Mouse (Mus musculus): ENCODE measurements at regions not wholly inside any gene's neighbourhood (a gene's known extent, or its start where the extent isn't known, plus 50 kb on each side); places are given as distances from the start of the nearest gene placed in this dataset.
"Not testable (repeated sequence)": the region's sequence is repeated elsewhere in the genome, so short reads cannot be mapped to it uniquely, and the experiment has no call there.

DNA sequence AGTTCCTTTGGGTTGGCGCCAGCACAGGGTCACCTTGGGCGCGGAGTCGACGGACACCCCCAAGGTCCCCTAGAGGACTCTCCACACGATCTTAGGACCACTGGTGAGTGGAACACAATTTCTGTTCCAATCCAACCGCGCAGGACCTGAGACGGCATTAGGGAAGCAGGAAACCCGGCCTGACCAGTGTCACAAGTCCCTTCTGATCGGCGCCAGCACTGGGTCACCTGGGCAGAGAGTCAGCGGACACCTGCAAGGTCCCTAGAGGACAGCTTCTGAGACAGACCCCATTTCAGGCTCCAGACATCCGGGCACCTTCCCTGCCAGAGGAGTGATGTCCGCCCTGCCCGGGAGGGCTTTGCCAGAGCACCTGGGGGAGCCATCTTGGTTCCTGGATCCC lies 74.2 kb upstream of the Cdh13 start:
- ATAC-seq: not testable (repeated sequence)

DNA sequence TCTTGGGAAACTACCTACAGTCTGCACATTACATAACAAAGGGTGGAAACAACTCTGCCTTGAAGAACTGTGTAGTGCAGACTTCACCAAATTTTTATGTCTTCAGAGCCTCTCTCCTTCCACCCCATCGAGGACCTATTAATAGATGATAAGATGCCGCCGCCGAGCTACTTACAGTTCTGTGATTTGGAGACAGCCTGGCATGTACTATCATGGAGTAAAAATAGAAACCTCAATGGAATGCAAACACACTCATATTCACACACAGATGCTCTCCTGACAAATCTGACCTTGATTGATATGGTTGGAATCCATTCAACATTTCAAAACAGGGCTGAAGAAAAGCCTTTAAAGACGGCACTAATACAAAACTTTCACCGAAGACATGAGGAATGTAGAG lies 92.7 kb upstream of the Cdh13 start:
- no peak for ATAC-seq

DNA sequence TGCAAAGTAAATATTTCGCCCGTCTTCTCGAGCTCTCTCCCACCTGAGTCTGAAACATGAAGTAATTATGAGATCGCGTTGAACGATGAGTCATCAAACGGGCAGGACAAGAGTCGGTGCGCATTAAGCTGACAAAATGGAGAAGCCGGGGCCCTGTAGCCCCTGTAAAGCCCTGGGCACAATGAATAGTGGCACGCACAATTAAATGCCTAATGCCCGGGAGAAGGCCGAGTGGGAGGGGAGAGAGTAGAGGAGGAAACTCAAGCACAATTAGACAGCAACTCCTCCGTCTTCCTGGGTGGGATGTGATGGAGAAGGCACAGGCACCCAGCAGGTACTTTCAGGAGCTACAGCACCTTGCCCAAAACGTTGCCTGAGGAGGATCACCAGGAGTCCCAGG lies 94.3 kb upstream of the Cdh13 start:
- no peak for ATAC-seq

DNA sequence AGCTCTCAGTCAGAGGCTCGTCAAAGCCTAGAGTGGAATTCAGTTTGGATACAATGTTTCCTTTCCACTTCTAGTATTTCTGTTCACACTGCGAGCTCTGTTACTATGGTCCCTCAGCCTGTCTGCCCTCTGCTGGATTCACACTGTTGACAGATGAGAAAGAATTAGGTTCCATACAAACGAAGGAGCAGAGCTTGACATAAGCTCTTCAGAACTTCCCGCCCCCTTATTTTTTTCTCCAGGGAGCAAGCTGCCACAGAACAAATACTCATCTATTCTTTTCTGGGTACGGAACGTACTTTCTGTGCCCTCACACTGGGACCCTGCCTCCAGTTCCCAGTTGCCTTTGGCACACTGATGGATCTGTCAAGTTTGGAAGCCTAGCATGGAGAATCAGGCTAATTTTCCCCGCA lies 114.5 kb upstream of the Cdh13 start:
- no peak for ATAC-seq

DNA sequence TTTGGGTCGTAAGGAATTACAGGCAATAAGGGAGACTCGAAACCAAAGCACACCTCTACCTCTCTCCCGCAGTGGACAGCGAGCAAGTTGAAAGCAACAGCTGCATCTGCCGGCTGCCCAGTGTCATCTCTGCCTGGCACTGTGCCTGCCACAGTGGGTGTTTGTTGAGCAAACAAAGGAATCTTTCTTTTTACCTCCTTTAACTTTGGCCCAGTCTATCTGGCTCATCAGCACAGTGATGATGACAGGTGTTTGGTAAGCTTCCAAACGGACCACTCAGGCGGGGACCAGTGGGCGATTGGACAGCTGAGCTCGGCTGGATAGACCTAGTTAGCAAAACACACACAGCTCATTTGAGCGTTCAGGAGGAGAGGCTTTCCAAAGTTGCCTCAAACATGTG lies 121.4 kb upstream of the Cdh13 start:
- no peak for ATAC-seq

DNA sequence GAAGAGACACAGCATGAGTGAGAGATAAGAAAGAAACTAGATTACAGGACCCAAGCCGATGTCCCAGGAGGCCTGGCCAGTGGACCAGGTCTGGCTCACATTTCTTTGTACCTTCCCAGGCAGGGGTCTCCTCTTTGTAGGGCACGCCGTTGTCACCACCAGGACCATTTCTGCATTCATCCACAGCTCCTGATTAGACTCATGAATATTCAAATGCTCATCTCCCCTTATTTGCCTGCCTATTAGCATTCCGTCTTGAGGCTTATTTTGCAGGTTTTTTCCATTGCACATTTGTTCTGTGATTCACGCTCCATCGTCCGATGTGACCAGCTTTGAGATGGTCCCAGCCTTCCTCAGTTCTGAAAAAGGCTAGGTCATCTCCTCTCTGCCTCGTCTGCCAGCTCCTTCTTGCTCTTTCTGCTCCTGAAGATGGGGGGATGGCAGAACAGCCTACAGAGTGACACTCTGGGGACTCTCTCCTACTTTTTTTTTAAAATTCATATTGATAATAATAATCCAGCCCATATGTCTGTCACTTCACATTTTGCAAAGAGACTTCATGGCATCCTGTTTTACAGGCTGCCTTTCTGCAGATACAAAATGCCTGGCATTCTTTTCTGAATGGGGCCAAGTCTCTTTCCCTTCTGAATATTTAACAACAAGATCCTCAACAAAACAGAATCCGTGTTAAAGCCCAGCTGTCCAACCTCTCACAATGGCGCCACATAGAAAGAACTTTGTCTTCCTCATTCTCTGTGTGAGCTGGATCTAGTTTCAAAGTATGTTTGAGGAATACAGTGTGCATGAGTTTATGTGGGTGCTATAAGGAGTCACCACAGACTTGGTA lies 136.0 kb upstream of the Cdh13 start:
- no peak for ATAC-seq

DNA sequence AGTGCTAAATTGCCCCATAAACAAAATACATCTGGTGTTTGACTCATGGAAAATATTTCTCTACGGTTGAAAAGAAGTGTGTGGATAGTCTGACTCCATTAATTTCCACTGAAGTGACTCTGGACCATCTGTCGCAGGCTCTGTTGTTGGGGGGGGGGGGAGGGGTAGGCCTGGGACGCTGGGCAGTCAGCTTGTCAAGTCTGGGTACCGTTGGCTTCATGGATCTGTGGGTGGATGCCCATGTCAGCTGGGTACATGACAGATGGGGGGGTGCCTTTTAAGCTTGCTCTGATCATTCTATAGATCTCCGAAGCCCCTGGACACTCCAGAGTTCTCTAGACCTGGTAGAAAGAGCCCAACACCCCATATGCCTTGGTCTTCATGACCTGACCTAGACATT lies 139.0 kb upstream of the Cdh13 start:
- ATAC-seq: no peak

DNA sequence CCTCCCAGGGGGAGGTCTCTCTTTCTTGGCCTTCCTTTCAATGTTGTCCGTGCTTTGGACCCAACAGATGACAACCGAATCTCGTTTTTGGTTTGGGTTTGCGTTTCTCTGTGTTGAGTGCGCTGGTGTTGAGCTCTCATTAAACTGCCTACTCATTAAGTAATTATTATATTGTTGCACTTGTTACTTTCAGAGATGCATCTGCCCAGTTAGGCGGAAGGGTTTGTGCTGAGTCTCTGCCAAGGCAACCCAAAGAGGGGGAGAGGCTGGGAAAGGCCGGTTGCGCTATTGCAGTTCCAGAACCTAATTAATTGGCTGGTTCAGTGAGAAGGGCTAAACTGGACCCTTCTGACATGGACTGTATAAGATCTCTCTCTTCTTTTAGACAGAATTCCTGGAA lies 141.2 kb upstream of the Cdh13 start:
- no peak for ATAC-seq

DNA sequence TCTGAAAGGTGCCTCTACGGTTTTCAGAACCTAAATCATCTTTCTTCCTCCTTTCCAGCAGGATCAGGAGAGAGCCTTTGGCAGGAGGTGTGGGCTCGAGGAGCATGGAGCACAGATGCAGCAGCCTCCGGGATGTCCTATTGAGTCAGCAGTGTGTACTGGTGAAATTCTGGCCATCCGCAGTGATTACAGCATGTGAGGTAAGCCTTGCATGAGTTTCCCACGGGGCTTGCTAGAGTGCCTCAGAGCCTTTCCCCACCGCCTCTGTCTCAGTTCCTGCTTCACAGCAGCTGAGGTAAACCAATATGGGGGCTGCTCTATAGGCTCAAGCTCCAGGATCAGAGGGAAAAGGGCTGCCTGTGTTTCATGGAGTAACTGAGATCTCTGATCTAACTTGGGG lies 143.6 kb upstream of the Cdh13 start:
- no peak for ATAC-seq

DNA sequence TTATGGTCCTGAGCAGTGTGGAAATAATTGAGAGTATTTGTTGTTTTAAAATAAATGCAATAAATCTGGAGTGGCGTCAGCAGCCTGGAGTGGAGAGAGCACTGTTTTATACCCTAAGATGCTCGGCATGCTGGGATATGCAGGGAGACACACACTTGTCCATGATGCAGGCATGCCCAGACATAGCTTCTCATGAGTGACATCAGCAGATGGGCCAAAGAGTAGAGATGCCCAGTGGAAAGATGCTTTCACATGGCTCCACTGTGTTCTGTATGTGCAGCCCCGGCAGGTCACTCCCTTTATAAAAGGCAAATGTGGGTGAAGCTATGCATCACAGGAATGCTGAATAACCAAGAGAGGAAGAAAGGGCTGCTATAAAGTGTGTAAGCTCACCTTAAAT lies 145.7 kb upstream of the Cdh13 start:
- ATAC-seq: no peak

DNA sequence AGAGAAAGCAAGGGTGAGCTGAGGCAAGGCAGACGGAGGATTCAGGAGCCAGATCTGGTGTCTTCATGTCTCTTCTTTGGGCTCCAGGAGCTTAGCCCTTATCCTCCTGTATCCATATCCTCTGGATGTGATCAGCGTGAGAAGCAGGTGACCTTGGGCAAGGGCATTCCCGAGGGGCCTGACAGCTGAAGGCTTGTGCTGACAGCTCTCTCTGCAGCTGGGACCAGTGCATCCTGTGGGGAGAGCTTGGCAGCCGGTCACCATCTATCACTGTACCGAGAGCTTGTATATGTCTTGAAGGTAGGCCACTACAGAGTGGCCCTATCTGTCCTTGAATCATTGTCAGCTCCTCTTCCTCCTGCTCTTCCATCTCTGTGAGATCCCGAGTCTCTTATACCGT lies 158.5 kb upstream of the Cdh13 start:
- no peak for ATAC-seq

DNA sequence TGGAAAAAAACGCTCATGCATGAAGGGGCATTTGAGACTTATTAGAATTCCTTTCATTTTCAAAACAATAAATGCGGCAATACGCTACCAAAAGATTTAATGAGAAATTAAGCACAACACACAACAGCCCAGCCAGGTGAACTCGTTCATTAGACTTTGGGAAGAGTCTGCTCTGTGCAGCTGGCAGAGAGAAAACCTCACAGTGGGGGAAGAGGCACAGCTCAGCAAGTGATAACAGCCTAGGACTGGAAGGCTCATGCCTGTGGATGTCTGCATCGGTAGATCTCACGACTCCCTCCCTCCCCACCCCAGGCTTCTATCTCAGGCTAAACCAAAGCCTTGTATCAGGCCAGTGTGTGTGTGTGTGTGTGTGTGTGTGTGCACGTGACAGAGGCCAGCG lies 169.3 kb upstream of the Cdh13 start:
- no peak for ATAC-seq

DNA sequence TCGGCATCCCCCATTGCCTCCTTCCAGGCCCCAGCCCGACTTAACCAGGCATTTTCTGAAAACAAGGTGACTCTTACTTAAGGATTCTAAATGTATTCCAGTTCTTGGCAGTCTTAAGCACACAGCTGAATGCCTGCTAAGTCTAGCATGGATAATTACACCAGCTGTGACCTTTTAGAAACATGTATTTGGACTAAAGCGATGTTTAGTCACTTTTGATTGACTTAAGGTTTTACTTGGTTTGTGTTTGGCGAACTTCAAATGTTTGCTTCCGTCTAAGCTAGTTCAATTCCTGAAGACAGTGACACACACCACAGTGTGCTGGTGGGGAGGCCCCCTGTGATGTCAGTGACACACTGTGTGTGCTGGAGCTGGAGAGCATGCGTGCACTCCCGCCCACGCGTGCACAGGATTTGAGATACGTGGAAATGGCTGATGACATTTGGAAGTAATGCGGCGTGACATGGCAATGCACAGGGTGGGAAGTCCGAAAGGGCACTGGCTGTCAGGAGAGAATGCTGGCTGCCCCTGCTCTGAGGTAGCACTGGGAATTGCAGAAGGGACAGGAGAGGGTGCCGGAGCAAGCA lies 179.0 kb upstream of the Cdh13 start:
- no peak for ATAC-seq

DNA sequence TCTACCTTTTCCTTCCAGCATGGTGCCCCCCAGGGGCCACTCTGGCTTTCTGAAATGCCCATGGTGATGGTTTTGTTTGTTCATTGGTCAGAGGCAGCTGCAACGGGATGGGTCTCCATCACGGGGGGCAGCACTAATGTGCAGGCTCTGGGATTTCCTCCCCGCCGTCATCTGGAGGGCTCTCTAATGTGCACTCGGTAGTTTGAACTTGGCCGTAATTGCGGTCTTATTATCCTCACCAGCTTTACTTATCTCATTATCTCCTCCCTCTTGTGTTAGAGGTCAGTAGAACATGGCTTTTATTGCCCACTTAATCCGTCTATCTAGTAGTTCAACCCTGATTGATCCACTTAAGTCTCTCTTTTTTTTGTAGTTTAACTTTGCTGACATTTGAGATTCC lies 182.2 kb upstream of the Cdh13 start:
- ATAC-seq: no peak

DNA sequence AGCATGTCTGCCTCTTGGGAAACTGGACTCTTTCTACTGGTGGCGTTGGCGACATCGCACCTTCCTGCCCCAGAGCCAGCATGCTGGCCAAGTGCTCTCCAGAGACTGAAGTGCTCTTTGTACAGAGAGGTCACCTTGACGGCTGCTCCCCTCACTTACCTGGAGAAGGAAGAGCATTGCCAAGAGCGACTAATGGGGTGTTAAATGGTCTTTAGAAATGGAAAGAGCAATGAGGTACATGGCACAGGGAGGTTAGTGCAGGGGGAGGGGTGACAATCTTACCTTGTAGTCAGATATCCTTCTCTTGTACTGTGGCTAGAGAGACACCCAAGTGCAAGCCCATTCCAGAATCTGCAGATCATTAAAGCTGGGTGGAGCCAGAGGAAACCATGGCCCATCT lies 220.8 kb upstream of the Cdh13 start:
- no peak for ATAC-seq

DNA sequence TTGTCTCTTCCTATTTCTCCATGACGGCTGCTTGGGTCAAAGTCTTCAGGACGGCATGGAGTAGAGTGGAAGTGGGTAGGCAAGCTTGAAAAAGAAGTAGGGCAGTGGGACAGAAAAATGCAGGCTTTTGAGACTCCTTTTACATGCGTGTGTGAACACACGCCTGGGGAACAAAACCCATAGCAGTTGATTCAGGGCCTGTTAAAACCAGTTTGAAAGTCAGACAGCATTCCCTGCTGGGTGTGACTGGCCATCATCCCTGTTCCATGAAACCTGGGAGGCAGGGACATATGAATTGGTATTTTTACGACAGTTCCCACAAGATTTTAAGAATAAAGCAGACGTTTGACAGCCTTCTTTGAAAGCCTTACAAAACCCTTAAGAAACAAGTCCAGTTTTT lies 226.8 kb upstream of the Cdh13 start:
- no peak for ATAC-seq

DNA sequence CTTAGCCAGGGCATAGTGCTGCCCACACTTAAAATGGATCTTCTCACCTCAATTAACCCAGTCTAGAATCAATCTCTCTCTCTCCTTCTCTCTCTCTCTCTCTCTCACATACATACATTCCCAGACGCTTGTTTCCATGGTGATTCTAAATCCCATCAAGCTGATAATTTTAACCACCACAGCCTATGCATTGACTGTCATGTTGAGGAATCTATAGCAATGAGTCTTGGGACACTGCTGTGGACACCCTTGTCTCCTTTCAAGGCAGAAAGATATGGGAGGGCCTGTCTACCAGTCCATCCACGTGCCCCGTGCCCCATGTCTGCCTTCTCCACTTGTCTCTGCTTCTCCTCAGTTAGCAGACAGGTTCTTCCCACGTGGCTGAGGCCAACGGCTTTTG lies 228.0 kb upstream of the Cdh13 start:
- ATAC-seq: no peak

DNA sequence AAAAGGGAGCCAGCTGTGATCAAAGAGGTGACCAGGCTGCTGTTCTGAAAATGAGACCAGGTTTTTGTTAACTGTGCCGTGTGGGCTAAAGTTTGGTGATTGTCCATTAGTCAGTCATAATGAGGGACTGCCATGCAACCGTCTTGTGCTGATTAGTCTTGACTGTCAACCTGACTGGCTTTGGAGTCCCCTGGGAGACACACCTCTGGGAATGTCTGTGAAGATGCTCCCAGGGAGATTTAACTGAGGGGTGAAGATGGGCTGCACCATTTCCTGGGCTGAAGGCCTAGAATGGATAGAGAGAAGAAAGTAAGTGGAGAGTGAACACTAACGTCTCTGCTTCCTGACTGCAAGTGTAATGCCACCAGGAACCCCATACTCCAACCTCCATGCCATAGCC lies 233.1 kb upstream of the Cdh13 start:
- ATAC-seq: no peak

DNA sequence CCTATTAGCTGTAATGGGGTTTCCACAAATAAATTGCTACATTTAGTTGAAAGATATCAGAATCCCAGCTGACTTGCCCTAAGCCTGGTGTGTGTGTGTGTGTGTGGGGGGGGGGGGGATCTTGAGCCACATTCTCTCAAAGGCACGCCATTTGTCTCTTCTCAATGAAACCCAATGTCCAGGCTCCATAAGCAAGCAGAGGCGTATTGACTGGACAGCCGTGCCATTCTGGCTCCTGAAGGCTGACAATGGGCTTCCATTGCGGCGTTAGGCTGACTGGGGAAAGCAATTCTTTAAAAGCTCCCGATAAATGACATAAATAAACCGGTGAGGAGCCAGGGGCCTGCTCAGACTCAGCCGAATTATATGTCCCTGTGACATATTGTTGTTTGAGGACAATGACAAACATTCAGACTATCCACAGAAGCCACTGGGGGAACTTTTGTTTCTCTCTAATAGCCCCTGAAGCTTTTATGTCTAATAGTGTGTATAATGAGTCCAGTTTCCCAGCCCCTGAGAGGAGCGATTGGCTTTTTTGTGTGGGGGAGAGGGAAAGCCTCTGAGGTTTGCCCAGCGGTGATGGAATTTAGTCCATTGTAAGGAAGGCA lies 240.6 kb upstream of the Mphosph6 start:
- no peak for ATAC-seq

DNA sequence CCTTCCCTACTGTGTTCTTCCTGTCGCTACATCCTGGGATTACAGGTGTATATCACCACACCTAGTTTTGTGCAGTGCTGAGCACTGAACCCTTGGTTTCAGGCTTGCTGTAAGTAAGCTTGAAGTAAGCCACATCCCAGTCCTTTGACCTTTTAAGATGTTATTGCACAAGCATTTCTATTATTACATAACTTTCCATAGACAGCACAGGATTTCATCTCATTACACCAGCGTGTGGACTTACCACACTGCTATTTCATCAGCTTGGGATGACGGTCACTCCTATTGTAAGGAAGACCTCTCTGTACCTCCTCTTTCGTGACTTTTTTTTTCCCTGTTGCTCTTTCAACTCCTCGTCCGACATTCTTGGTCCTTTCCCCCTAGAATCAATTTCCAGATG lies 239.5 kb upstream of the Mphosph6 start:
- no peak for ATAC-seq

DNA sequence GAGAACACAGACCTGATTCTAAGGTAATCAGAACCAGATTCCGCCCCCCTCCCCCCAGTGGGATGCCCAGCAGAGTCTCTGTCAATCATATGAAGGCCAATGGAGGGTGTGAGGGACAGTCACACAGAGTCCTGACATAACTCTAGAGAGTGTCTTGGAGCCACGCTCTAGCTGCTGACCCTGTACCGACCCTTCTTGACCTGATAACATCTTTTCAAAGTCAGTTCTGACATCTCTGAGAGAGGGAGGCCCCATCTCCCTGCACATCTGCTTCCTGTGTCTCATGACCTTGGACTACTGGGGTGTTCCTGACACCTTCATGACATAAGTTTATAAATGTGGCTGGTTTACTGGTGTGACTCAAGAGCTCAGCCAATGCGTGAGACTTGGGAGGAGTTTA lies 236.1 kb upstream of the Mphosph6 start:
- no peak for ATAC-seq

DNA sequence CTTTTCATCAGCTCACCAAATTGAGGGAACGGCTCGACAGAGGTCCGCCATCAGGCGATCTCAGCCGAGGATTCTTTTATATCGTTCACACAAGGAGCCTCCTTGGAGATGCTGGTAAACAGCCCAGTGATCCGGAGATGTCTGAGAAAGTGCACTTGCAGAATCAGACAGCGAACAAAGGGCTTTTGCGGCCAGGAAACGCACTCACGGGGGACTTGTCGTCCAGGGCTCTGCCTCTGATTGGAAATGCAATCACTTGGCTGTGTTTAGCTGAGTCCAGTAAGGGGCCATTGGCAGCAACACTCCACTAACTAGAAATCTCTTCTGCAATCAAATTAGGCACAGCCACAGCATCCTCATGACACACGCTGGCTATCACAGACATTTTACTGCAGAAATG lies 232.3 kb upstream of the Mphosph6 start:
- no peak for ATAC-seq

DNA sequence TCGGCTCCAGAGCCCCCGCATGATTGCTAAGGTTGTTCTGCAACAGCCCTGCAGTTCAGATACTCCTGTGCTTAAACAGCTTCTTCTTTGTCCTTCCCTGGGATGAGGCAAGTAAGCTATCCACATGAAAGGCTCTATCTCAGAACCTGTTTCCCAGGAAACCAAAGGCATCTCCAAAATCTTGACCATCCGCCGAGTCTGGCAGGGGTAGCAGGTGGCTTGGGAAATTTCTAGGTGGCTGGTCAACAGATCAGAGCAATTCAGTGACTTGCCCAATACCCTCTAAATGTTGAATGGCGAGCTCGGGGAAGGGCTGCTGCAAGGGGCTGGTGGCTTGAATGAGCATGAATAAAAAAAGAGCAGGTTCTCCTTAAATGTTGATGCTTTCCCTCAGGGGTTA lies 229.7 kb upstream of the Mphosph6 start:
- ATAC-seq: no peak

DNA sequence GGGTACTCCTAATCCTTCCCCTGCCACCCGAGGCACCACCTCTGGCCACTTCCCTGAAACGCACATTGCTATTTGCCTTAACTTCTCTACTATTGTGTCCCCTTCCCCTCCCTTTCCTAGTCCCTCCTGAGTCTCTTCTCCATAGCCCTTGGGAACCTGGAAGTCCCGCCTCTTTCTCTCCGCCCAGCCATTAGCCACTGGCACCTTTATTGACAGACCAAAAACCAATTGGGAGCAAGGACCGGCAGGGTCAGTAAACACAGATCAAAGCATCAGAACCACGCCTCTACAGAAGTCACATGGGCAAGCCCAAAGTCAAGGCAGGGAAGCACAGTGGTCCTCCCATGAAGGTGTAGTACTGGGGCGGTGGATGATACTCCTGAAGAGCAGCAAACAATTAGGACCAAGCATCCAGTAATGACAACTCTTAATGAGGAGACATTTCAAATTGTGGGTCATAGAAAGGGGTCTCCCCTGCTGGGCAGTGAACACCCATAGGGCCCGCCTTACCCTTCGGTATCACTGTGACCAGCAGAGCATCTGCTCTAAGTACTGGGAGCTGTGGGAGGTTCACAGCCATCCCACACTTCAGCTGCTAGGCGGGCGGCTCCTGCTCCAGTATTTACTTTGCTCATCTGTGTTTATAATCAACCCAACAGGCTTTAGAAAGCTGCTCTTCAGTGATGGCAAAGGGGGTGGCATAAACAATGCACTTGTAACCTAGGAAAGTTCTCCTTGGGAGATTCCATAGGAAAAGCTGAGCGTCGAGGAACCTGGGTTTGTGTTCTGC lies 226.5 kb upstream of the Mphosph6 start:
- no peak for ATAC-seq

Measured in CD4-positive, CD25-positive, alpha-beta regulatory T cell, adult 4 months (primary cell).